Mouse (Mus musculus) ES-Bruce4 (cell line): Measurements from ENCODE around the gene Cdkal1.

Experiments used
- CTCF ChIP-seq: IDR thresholded peaks from one replicate; pipeline ENCODE4 v1.8.1; 2011; ENCODE audit warnings: low read depth, low read length
- EP300 ChIP-seq: IDR thresholded peaks from 2 replicates; pipeline ENCODE4 v1.6.1; 2011; ENCODE audit warnings: low read depth, low read length; ENCODE audit not compliant: insufficient read depth
- POLR2A ChIP-seq: IDR thresholded peaks from one replicate; pipeline ENCODE4 v1.8.1; 2011; ENCODE audit warnings: low read length; ENCODE audit not compliant: insufficient read depth

- TF ChIP-seq POLR2A (no peak), CTCF (no peak), EP300 (no peak)
Observed at GRCm38 (mm10) chr13:29635581-29635980, 219.9 kb downstream of the Cdkal1 start.
